ENCODE assay signal across 9 mouse cellular contexts in the genomic region with DNA sequence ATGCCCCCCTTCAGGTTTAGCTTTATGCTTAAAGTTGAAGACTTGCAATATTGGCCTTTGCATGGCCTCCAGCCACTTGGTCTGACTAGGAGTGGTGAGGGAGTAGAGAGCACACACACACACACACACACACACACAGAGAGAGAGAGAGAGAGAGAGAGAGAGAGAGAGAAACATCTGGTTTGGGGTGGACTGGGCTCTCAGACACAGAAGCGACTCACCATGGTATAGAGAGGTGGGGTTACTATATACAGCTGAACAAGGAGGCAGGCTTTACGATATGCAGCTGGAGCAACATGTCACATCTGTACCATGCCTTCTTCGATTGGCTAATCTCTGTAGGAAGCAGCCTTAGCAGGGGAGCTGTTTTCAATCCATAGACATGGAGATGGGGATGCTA. TPM values are rescaled to one million over a fixed set of nuclear protein-coding genes. Genes with fewer than 3 reads are reported as not detected.
DNase-seq lines count a peak whose midpoint lies in the region; ATAC-seq and TF ChIP-seq lines count a peak whose summit lies in the region.
"Had no signal": no experiment of that assay in that cellular context is flagged by ENCODE, and none has a peak within 500 bp of the region (broad histone marks: within the 10 kb centered on the region; RNA-seq: fewer than 3 reads in every experiment).

No protein-coding gene starts in this region.

- no peak for TF ChIP-seq EP300 in CH12.LX (IDR thresholded peaks at IDR 0.05; ENCODE audit: low read length)

- H3K4me3 ChIP-seq in liver, embryonic 12.5 days, result no peak overlapping the region
- peak overlapping the region in 2 of 3 experiments; percentile 40 to 46 for H3K4me3 ChIP-seq in CH12.LX (replicated peaks in 1 of 3; ENCODE audit: low read depth in 2 of 3, low read length in 2 of 3, poor library complexity in 1 of 3)
- no peak overlapping the region for H3K4me3 ChIP-seq in intestine, embryonic 16.5 days (ENCODE audit: low read length)

- 0 out of 2 replicates have a peak overlapping the region, but pooled peaks have one; percentile 69 for H3K9ac ChIP-seq in liver, embryonic 12.5 days
- peak overlapping the region; percentile 31; the same call in 1 of the 2 replicates for H3K9ac ChIP-seq in CH12.LX (ENCODE audit: insufficient read depth, low read depth)
- H3K9ac ChIP-seq in intestine, embryonic 16.5 days (ENCODE audit: low read depth, low read length), result no peak overlapping the region

- no peak for ATAC-seq in liver, embryonic 12.5 days
- ATAC-seq in intestine, embryonic 16.5 days, result no peak

- peaks cover 13% of the 10 kb centered on the region for H3K36me3 ChIP-seq in liver, embryonic 12.5 days
- H3K36me3 ChIP-seq in CH12.LX (replicated peaks in 1 of 2; ENCODE audit: control insufficient read depth in 1 of 2, insufficient read depth in 1 of 2, low read length in 1 of 2), result peaks cover 5 to 6% of the 10 kb centered on the region in 2 experiments
- H3K36me3 ChIP-seq in intestine, embryonic 16.5 days (ENCODE audit: control insufficient read depth, insufficient read depth, low read length), result no peaks in the 10 kb centered on the region

- TF ChIP-seq CTCF in CH12.LX (conservative IDR thresholded peaks at IDR 0.05 in 1 of 2, IDR thresholded peaks at IDR 0.05 in 1 of 2; ENCODE audit: low read depth in 2 of 2, low read length in 2 of 2), result no peak

- peaks cover 39% of the 10 kb centered on the region for H3K27me3 ChIP-seq in liver, embryonic 12.5 days (replicated peaks)
- peaks cover 6% of the 10 kb centered on the region for H3K27me3 ChIP-seq in CH12.LX (replicated peaks)
- no peaks in the 10 kb centered on the region for H3K27me3 ChIP-seq in intestine, embryonic 16.5 days (replicated peaks; ENCODE audit: control insufficient read depth, insufficient read depth, low read length)

- dilution Hi-C loops in CH12.LX (cut with MboI; ENCODE audit: extremely low pct_ligation_motif_present, extremely low pct_unique_long_range_greater_than_20kb, low sequenced_read_pairs), result no loop called here

- TF ChIP-seq RAD21 in CH12.LX (IDR thresholded peaks at IDR 0.05; ENCODE audit: low read depth, low read length), result no peak

- no peaks in the 10 kb centered on the region for H3K79me2 ChIP-seq in CH12.LX (replicated peaks; ENCODE audit: control insufficient read depth, extremely low read depth, insufficient read depth, poor library complexity, severe bottlenecking)

- peaks cover 16% of the 10 kb centered on the region for H3K4me1 ChIP-seq in liver, embryonic 12.5 days
- peaks cover 14 to 55% of the 10 kb centered on the region in 2 experiments; a peak in 3 of 4 replicates for H3K4me1 ChIP-seq in CH12.LX (ENCODE audit: control insufficient read depth in 1 of 2, insufficient read depth in 2 of 2)
- peaks cover 12% of the 10 kb centered on the region for H3K4me1 ChIP-seq in intestine, embryonic 16.5 days (ENCODE audit: control insufficient read depth, insufficient read depth, low read length)

- TF ChIP-seq POLR2A in CH12.LX (IDR thresholded peaks at IDR 0.05; ENCODE audit: low read depth, low read length), result no peak

- H3K9me3 ChIP-seq in liver, embryonic 12.5 days (replicated peaks), result no peaks in the 10 kb centered on the region
- peaks cover 4% of the 10 kb centered on the region for H3K9me3 ChIP-seq in CH12.LX (replicated peaks; ENCODE audit: low read length)
- no peaks in the 10 kb centered on the region for H3K9me3 ChIP-seq in intestine, embryonic 16.5 days (ENCODE audit: control insufficient read depth, low read length)

- no peak for DNase-seq in liver
- DNase-seq in 3T3-L1 (ENCODE audit: low read depth, low spot score), result peak; percentile 73
- DNase-seq in CH12.LX (ENCODE audit: extremely low read depth), result no peak
- no peak for DNase-seq in layer of hippocampus, adult 18-20 months (ENCODE audit: low spot score in 2 of 2)
- DNase-seq in left cerebral cortex, adult 8-10 months (ENCODE audit: low spot score in 2 of 2), result no peak
- no peak for DNase-seq in left cerebral cortex, postnatal 10 days (ENCODE audit: extremely low spot score in 1 of 2, low spot score in 2 of 2)
- DNase-seq: gastrocnemius, postnatal 14 days had no signal

- peak overlapping the region; percentile 79 for H3K4me2 ChIP-seq in liver, embryonic 12.5 days
- H3K4me2 ChIP-seq in CH12.LX (ENCODE audit: insufficient read depth, low read depth, poor library complexity, severe bottlenecking), result peak overlapping the region; percentile 71; the same call in 1 of the 2 replicates
- no peak overlapping the region for H3K4me2 ChIP-seq in intestine, embryonic 16.5 days (ENCODE audit: low read depth, low read length)

- in situ Hi-C loops in CH12.LX (cut with MboI; ENCODE audit: low pct_ligation_motif_present, low pct_unique_long_range_greater_than_20kb, low sequenced_read_pairs), result no loop called here

- no peak overlapping the region for H3K27ac ChIP-seq in liver, embryonic 12.5 days
- no peak overlapping the region for H3K27ac ChIP-seq in CH12.LX (ENCODE audit: insufficient read depth, low read depth)
- H3K27ac ChIP-seq in intestine, embryonic 16.5 days (ENCODE audit: low read length), result peak overlapping the region; percentile 77

- intact Hi-C loops in left cerebral cortex, postnatal 10 days (cut with DNase I), result no loop called here

- WGBS in liver, embryonic 12.5 days (ENCODE audit: insufficient replicate concordance), result 70% methylated on average over 3 of the region's 3 CpGs
- WGBS in intestine, embryonic 16.5 days, result 46% methylated on average over 3 of the region's 3 CpGs

TF ChIP-seq in CH12.LX, 34 proteins besides CTCF, POLR2A, EP300 and RAD21:
- no peak for TF ChIP-seq ZC3H11A (IDR thresholded peaks at IDR 0.05; ENCODE audit: low read depth, low read length)
- TF ChIP-seq PAX5 (IDR thresholded peaks at IDR 0.05; ENCODE audit: low read length), result no peak
- TF ChIP-seq USF2 (conservative IDR thresholded peaks at IDR 0.05; ENCODE audit: low read depth, low read length), result no peak
- no peak for TF ChIP-seq NRF1 (IDR thresholded peaks at IDR 0.05; ENCODE audit: low read depth, low read length)
- no peak for TF ChIP-seq MAFK (IDR thresholded peaks at IDR 0.05; ENCODE audit: insufficient replicate concordance, low read length)
- no peak for TF ChIP-seq JUND (conservative IDR thresholded peaks at IDR 0.05; ENCODE audit: low read depth, low read length)
- no peak for TF ChIP-seq HCFC1 (IDR thresholded peaks at IDR 0.05; ENCODE audit: low read depth, low read length)
- TF ChIP-seq MEF2A (IDR thresholded peaks at IDR 0.05; ENCODE audit: borderline replicate concordance, low read depth, low read length), result no peak
- no peak for TF ChIP-seq ELF1 (IDR thresholded peaks at IDR 0.05; ENCODE audit: low read depth, low read length)
- TF ChIP-seq UBTF (IDR thresholded peaks at IDR 0.05; ENCODE audit: low read depth, low read length), result no peak
- TF ChIP-seq ZNF384 (IDR thresholded peaks at IDR 0.05; ENCODE audit: low read depth, low read length), result no peak
- TF ChIP-seq KAT2A (IDR thresholded peaks at IDR 0.05; ENCODE audit: insufficient replicate concordance, low read length), result no peak
- TF ChIP-seq MXI1 (IDR thresholded peaks at IDR 0.05; ENCODE audit: low read depth, low read length), result no peak
- no peak for TF ChIP-seq CHD2 (IDR thresholded peaks at IDR 0.05; ENCODE audit: low read length)
- no peak for TF ChIP-seq CHD1 (IDR thresholded peaks at IDR 0.05; ENCODE audit: low read depth, low read length)
- TF ChIP-seq TCF12 (IDR thresholded peaks at IDR 0.05; ENCODE audit: low read depth, low read length), result no peak
- no peak for TF ChIP-seq MAX (IDR thresholded peaks at IDR 0.05; ENCODE audit: low read length)

RNA-seq across cellular contexts. Expression of a gene that starts 5.4 kb away (rescaled TPM):
- polyA plus RNA-seq in liver, embryonic 12.5 days (2016; fragmentation: Nextera tagmentation; extraction: Ambion mirVana), result 1.6 and 1.8 TPM in 2 replicates
- total RNA-seq in CH12.LX (2012; rRNA removed) (4.5 and 5.3 TPM in 2 replicates), CH12.LX (2014; rRNA removed) (6.6 and 6.8 TPM in 2 replicates)
- 10.9 and 12.4 TPM in 2 replicates for polyA plus RNA-seq in CH12.LX (2012; ENCODE audit: insufficient read length, low read depth)
- polyA plus RNA-seq in intestine, embryonic 16.5 days (2015; fragmentation: Nextera tagmentation; extraction: Ambion mirVana), result 3.5 and 4.0 TPM in 2 replicates
- 10 to 100 TPM; 71.8 to 73.5 TPM for total RNA-seq in layer of hippocampus, adult 18-20 months (2021)
- 10 to 100 TPM; 71.7 to 93.5 (median 80.3) TPM for total RNA-seq in left cerebral cortex, adult 8-10 months (2022)
- total RNA-seq in left cerebral cortex, postnatal 10 days (2021), result 10 to 100 TPM; 32.8 to 34.8 TPM

Comparison
In these comparisons a context has a peak if more than half of its experiments do, and no peak if none do; other contexts are left out.
1. H3K4me3 ChIP-seq: peak in CH12.LX (2 of 3); none in liver, embryonic 12.5 days (single experiment) and intestine, embryonic 16.5 days (single experiment).
2. RNA of a gene that starts 5.4 kb away (total RNA-seq): 71.7 to 93.5 TPM in left cerebral cortex, adult 8-10 months, 71.8 to 73.5 TPM in layer of hippocampus, adult 18-20 months and 32.8 to 34.8 TPM in left cerebral cortex, postnatal 10 days; 4.5 to 6.8 TPM in CH12.LX; every median in the first group is over 4 times any median in the second.